Mouse (Mus musculus): Measurements from ENCODE around the gene Hus1. TPM values are rescaled to one million over a fixed set of nuclear protein-coding genes. Genes with fewer than 3 reads are reported as not detected.

The Hus1 gene
- polyA plus RNA-seq, 1 experiment from 2014 or later = 22.6 TPM

- no peak overlapping the region for H3K9ac ChIP-seq (ENCODE audit: low read length)
- peaks cover 2% of the 10 kb centered on the region; the same call in 1 of the 2 replicates for H3K27me3 ChIP-seq (ENCODE audit: control insufficient read depth, insufficient read depth, low read length)
- H3K4me3 ChIP-seq (ENCODE audit: low read depth, low read length) = no peak overlapping the region
- ATAC-seq (ENCODE audit: low FRiP score) (no peak), DNase-seq (ENCODE audit: low spot score, missing footprints) (no peak)
- H3K4me1 ChIP-seq (ENCODE audit: control insufficient read depth, insufficient read depth, low read length) = peaks cover 3% of the 10 kb centered on the region
- no peak overlapping the region for H3K4me2 ChIP-seq
- H3K9me3 ChIP-seq (ENCODE audit: control insufficient read depth, low read length) = no peaks in the 10 kb centered on the region
- no peak overlapping the region for H3K27ac ChIP-seq (ENCODE audit: low read depth, low read length)
- H3K36me3 ChIP-seq (ENCODE audit: control insufficient read depth, insufficient read depth, low read length) = no peaks in the 10 kb centered on the region
- WGBS = 86% methylated on average over 5 of the region's 5 CpGs
Observed at GRCm38 (mm10) chr11:9047044-9047443, 36.1 kb upstream of the Hus1 start.

GRCm38 (mm10) chr11:9046546-9046945 is 35.6 kb upstream of the Hus1 start:
- H3K9me3 ChIP-seq (ENCODE audit: control insufficient read depth, low read length) = no peaks in the 10 kb centered on the region
- peaks cover 2% of the 10 kb centered on the region; the same call in 1 of the 2 replicates for H3K27me3 ChIP-seq (ENCODE audit: control insufficient read depth, insufficient read depth, low read length)
- no peak overlapping the region for H3K4me3 ChIP-seq (ENCODE audit: low read depth, low read length)
- DNase-seq (ENCODE audit: low spot score, missing footprints) (no peak), ATAC-seq (ENCODE audit: low FRiP score) (no peak)
- H3K9ac ChIP-seq (ENCODE audit: low read length) = no peak overlapping the region
- H3K27ac ChIP-seq (ENCODE audit: low read depth, low read length) = no peak overlapping the region
- H3K4me1 ChIP-seq (ENCODE audit: control insufficient read depth, insufficient read depth, low read length) = peaks cover 3% of the 10 kb centered on the region
- no peaks in the 10 kb centered on the region for H3K36me3 ChIP-seq (ENCODE audit: control insufficient read depth, insufficient read depth, low read length)
- 85% methylated on average over 2 of the region's 2 CpGs for WGBS
- no peak overlapping the region for H3K4me2 ChIP-seq

- no peaks in the 10 kb centered on the region for H3K9me3 ChIP-seq (ENCODE audit: control insufficient read depth, low read length)
- no peak overlapping the region for H3K27ac ChIP-seq (ENCODE audit: low read depth, low read length)
- H3K4me3 ChIP-seq (ENCODE audit: low read depth, low read length) = no peak overlapping the region
- 85% methylated on average over 2 of the region's 2 CpGs for WGBS
- H3K27me3 ChIP-seq (ENCODE audit: control insufficient read depth, insufficient read depth, low read length) = no peaks in the 10 kb centered on the region
- H3K9ac ChIP-seq (ENCODE audit: low read length) = no peak overlapping the region
- DNase-seq (ENCODE audit: low spot score, missing footprints) = no peak
- no peaks in the 10 kb centered on the region for H3K4me1 ChIP-seq (ENCODE audit: control insufficient read depth, insufficient read depth, low read length)
- no peak for ATAC-seq (ENCODE audit: low FRiP score)
- no peak overlapping the region for H3K4me2 ChIP-seq
- no peaks in the 10 kb centered on the region for H3K36me3 ChIP-seq (ENCODE audit: control insufficient read depth, insufficient read depth, low read length)
Observed at GRCm38 (mm10) chr11:9031530-9031929, 20.5 kb upstream of the Hus1 start.

- Histone ChIP-seq H3K27ac (ENCODE audit: low read depth, low read length) (no peak overlapping the region), H3K9ac (ENCODE audit: low read length) (no peak overlapping the region), H3K36me3 (ENCODE audit: control insufficient read depth, insufficient read depth, low read length) (no peaks in the 10 kb centered on the region), H3K9me3 (ENCODE audit: control insufficient read depth, low read length) (no peaks in the 10 kb centered on the region), H3K27me3 (ENCODE audit: control insufficient read depth, insufficient read depth, low read length) (no peaks in the 10 kb centered on the region), H3K4me3 (ENCODE audit: low read depth, low read length) (no peak overlapping the region), H3K4me1 (ENCODE audit: control insufficient read depth, insufficient read depth, low read length) (no peaks in the 10 kb centered on the region), H3K4me2 (no peak overlapping the region)
- 76% methylated on average over 3 of the region's 3 CpGs for whole genome bisulfite sequencing
- no peak for ATAC-seq (ENCODE audit: low FRiP score)
- DNase-seq (ENCODE audit: low spot score, missing footprints) = no peak
Observed at GRCm38 (mm10) chr11:9025211-9025610, 14.2 kb upstream of the Hus1 start.

GRCm38 (mm10) chr11:9024782-9025181 is 13.8 kb upstream of the Hus1 start:
- Histone ChIP-seq H3K27ac (ENCODE audit: low read depth, low read length) (no peak overlapping the region), H3K4me3 (ENCODE audit: low read depth, low read length) (no peak overlapping the region), H3K9ac (ENCODE audit: low read length) (no peak overlapping the region), H3K27me3 (ENCODE audit: control insufficient read depth, insufficient read depth, low read length) (no peaks in the 10 kb centered on the region), H3K36me3 (ENCODE audit: control insufficient read depth, insufficient read depth, low read length) (no peaks in the 10 kb centered on the region), H3K4me1 (ENCODE audit: control insufficient read depth, insufficient read depth, low read length) (no peaks in the 10 kb centered on the region), H3K4me2 (no peak overlapping the region), H3K9me3 (ENCODE audit: control insufficient read depth, low read length) (no peaks in the 10 kb centered on the region)
- 81% methylated on average over 7 of the region's 7 CpGs for WGBS
- DNase-seq (ENCODE audit: low spot score, missing footprints) = no peak
- ATAC-seq (ENCODE audit: low FRiP score) = no peak

- Histone ChIP-seq H3K9ac (ENCODE audit: low read length) (no peak overlapping the region), H3K27ac (ENCODE audit: low read depth, low read length) (no peak overlapping the region), H3K36me3 (ENCODE audit: control insufficient read depth, insufficient read depth, low read length) (no peaks in the 10 kb centered on the region), H3K4me3 (ENCODE audit: low read depth, low read length) (no peak overlapping the region), H3K4me2 (no peak overlapping the region), H3K4me1 (ENCODE audit: control insufficient read depth, insufficient read depth, low read length) (no peaks in the 10 kb centered on the region), H3K27me3 (ENCODE audit: control insufficient read depth, insufficient read depth, low read length) (no peaks in the 10 kb centered on the region), H3K9me3 (ENCODE audit: control insufficient read depth, low read length) (no peaks in the 10 kb centered on the region)
- DNase-seq (ENCODE audit: low spot score, missing footprints) (no peak), ATAC-seq (ENCODE audit: low FRiP score) (no peak)
- WGBS = 92% methylated on average over 5 of the region's 5 CpGs
Observed at GRCm38 (mm10) chr11:9020207-9020606, 9.2 kb upstream of the Hus1 start.

- no peak overlapping the region for H3K4me2 ChIP-seq
- no peak overlapping the region for H3K27ac ChIP-seq (ENCODE audit: low read depth, low read length)
- H3K27me3 ChIP-seq (ENCODE audit: control insufficient read depth, insufficient read depth, low read length) = no peaks in the 10 kb centered on the region
- ATAC-seq (ENCODE audit: low FRiP score) (no peak), DNase-seq (ENCODE audit: low spot score, missing footprints) (no peak)
- no peaks in the 10 kb centered on the region for H3K36me3 ChIP-seq (ENCODE audit: control insufficient read depth, insufficient read depth, low read length)
- no peaks in the 10 kb centered on the region for H3K9me3 ChIP-seq (ENCODE audit: control insufficient read depth, low read length)
- no peak overlapping the region for H3K9ac ChIP-seq (ENCODE audit: low read length)
- no peaks in the 10 kb centered on the region for H3K4me1 ChIP-seq (ENCODE audit: control insufficient read depth, insufficient read depth, low read length)
- WGBS = 78% methylated on average over 6 of the region's 6 CpGs
- H3K4me3 ChIP-seq (ENCODE audit: low read depth, low read length) = no peak overlapping the region
Observed at GRCm38 (mm10) chr11:9018491-9019267, 7.7 kb upstream of the Hus1 start.

- H3K4me2 ChIP-seq = no peak overlapping the region
- no peak overlapping the region for H3K27ac ChIP-seq (ENCODE audit: low read depth, low read length)
- 91% methylated on average over 3 of the region's 3 CpGs for WGBS
- no peaks in the 10 kb centered on the region for H3K36me3 ChIP-seq (ENCODE audit: control insufficient read depth, insufficient read depth, low read length)
- H3K27me3 ChIP-seq (ENCODE audit: control insufficient read depth, insufficient read depth, low read length) = no peaks in the 10 kb centered on the region
- H3K4me3 ChIP-seq (ENCODE audit: low read depth, low read length) = no peak overlapping the region
- H3K9ac ChIP-seq (ENCODE audit: low read length) = no peak overlapping the region
- H3K9me3 ChIP-seq (ENCODE audit: control insufficient read depth, low read length) = no peaks in the 10 kb centered on the region
- peaks cover 5% of the 10 kb centered on the region for H3K4me1 ChIP-seq (ENCODE audit: control insufficient read depth, insufficient read depth, low read length)
- no peak for ATAC-seq (ENCODE audit: low FRiP score)
- no peak for DNase-seq (ENCODE audit: low spot score, missing footprints)
Observed at GRCm38 (mm10) chr11:9014740-9015139, 3.7 kb upstream of the Hus1 start.

- no peak for DNase-seq (ENCODE audit: low spot score, missing footprints)
- Histone ChIP-seq H3K4me2 (peak overlapping the region; percentile 74), H3K36me3 (ENCODE audit: control insufficient read depth, insufficient read depth, low read length) (no peaks in the 10 kb centered on the region), H3K4me3 (ENCODE audit: low read depth, low read length) (peak overlapping the region; percentile 73), H3K9ac (ENCODE audit: low read length) (peak overlapping the region; percentile 92), H3K4me1 (ENCODE audit: control insufficient read depth, insufficient read depth, low read length) (peaks cover 7% of the 10 kb centered on the region), H3K9me3 (ENCODE audit: control insufficient read depth, low read length) (no peaks in the 10 kb centered on the region), H3K27ac (ENCODE audit: low read depth, low read length) (no peak overlapping the region), H3K27me3 (ENCODE audit: control insufficient read depth, insufficient read depth, low read length) (no peaks in the 10 kb centered on the region)
- peak; percentile 70 for ATAC-seq (ENCODE audit: low FRiP score)
- WGBS = 3% methylated on average over 3 of the region's 3 CpGs
Observed at GRCm38 (mm10) chr11:9011348-9011747, 357 bp upstream of the Hus1 start.
